Mouse (Mus musculus) right cerebral cortex, adult 2 months (tissue): ENCODE measurements around the gene Pmf1.
"Not testable (repeated sequence)": the region's sequence is repeated elsewhere in the genome, so short reads cannot be mapped to it uniquely, and the experiment has no call there.

ENCODE experiments used
- DNase-seq, 2 experiments: peaks; one replicate each; pipeline ENCODE4 v3.0.0; 2021 to 2022; ENCODE audit warnings: low spot score in 2 of 2

The Pmf1 gene

GRCm38 (mm10) chr3:88439582-88439981 is 29.5 kb upstream of the Pmf1 start:
- no peak for DNase-seq

GRCm38 (mm10) chr3:88437454-88437853 is 27.3 kb upstream of the Pmf1 start:
- no peak for DNase-seq

GRCm38 (mm10) chr3:88436395-88437201 is 26.5 kb upstream of the Pmf1 start:
- DNase-seq: no peak

- peak; percentile 85 to 87 for DNase-seq
Measured at GRCm38 (mm10) chr3:88435515-88435914, 25.4 kb upstream of the Pmf1 start.

- not testable (repeated sequence) for DNase-seq
Measured at GRCm38 (mm10) chr3:88428639-88429038, 18.5 kb upstream of the Pmf1 start.

GRCm38 (mm10) chr3:88427342-88427905 is 17.3 kb upstream of the Pmf1 start:
- DNase-seq: no peak

GRCm38 (mm10) chr3:88425708-88426420 is 15.7 kb upstream of the Pmf1 start:
- no peak for DNase-seq

GRCm38 (mm10) chr3:88425330-88425689 is 15.2 kb upstream of the Pmf1 start:
- no peak for DNase-seq

- peak; percentile 96 to 97 for DNase-seq
Measured at GRCm38 (mm10) chr3:88424605-88425329, 14.6 kb upstream of the Pmf1 start, which contains the start of gene Slc25a44. TSS of gene Slc25a44 (minus strand) at chr3:88425139.

- peak in 1 of 2 experiments; percentile 34 for DNase-seq
Measured at GRCm38 (mm10) chr3:88422020-88422720, 12.0 kb upstream of the Pmf1 start.

GRCm38 (mm10) chr3:88420771-88421170 is 10.6 kb upstream of the Pmf1 start:
- DNase-seq: no peak

GRCm38 (mm10) chr3:88418016-88418415 is 7.9 kb upstream of the Pmf1 start:
- DNase-seq: no peak

- DNase-seq: no peak
Measured at GRCm38 (mm10) chr3:88415668-88416067, 5.5 kb upstream of the Pmf1 start.

- DNase-seq: no peak
Measured at GRCm38 (mm10) chr3:88412636-88413035, 2.5 kb upstream of the Pmf1 start.

- DNase-seq: no peak
Measured at GRCm38 (mm10) chr3:88411681-88412080, 1.6 kb upstream of the Pmf1 start.

GRCm38 (mm10) chr3:88410645-88411031 is 507 bp upstream of the Pmf1 start:
- DNase-seq: no peak

GRCm38 (mm10) chr3:88408953-88409352 is 1.2 kb downstream of the Pmf1 start:
- DNase-seq: no peak

GRCm38 (mm10) chr3:88407529-88407928 is 2.6 kb downstream of the Pmf1 start:
- DNase-seq: no peak

- peak; percentile 75 to 77 for DNase-seq
Measured at GRCm38 (mm10) chr3:88407090-88407489, 3.0 kb downstream of the Pmf1 start.

GRCm38 (mm10) chr3:88403522-88404230 is 6.5 kb downstream of the Pmf1 start:
- DNase-seq: no peak

- DNase-seq: no peak
Measured at GRCm38 (mm10) chr3:88398666-88399065, 11.5 kb downstream of the Pmf1 start.
